Mouse (Mus musculus): ENCODE data around the gene Rad51d. TPM values are rescaled to one million over a fixed set of nuclear protein-coding genes. Genes with fewer than 3 reads are reported as not detected.

The Rad51d gene
- polyA plus RNA-seq, 1 experiment = 16.4 TPM

DNA sequence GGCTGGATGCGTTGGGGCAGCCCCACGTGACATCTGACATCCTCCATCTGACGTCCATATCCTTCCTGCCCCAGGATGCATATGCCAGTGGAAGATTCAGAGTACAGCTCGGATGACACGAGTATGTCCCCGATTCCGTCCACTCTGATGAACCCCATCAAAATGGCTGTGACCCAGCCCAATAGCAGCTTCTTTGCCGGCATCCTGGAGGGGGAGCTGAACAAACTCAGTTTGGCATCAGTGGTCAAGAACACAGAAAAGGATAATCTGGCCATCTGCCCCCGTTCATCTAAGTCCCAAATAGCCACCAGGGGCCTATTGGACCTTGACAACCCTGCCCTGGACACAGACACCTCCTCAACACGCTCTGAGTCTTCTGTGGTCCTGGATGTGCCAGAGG lies 7.1 kb upstream of the Rad51d start:
- no peak overlapping the region for H3K4me3 ChIP-seq (ENCODE audit: insufficient read depth, low read length)
- no peak for TF ChIP-seq CTCF (IDR thresholded peaks at IDR 0.05; ENCODE audit: low read depth, low read length)
- TF ChIP-seq POLR2A (IDR thresholded peaks at IDR 0.05; ENCODE audit: borderline replicate concordance, low read depth, low read length) = no peak
- no peaks in the 10 kb centered on the region for H3K4me1 ChIP-seq (ENCODE audit: control insufficient read depth, insufficient read depth, low read length)
- no peak overlapping the region for H3K27ac ChIP-seq (ENCODE audit: insufficient read depth, low read depth, low read length)

DNA sequence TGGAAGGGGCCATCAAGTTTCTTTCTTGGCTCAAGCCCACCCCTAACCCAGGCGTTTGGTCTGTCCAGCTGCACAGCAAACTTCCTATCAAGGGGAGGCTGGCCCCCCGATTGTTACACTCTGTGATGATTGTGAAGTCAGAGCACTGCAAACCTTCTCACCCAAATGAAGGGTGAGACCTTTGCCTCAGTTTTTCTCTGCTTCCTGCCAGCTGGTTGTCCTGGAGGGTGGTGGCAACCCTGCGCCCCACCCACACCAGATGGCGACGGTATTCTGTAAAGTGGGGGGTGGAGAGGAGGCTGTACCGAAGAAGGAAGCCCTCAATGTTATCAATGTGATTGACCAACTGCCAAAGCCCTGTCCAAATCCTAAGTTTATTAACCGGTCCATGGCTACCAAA lies 1.5 kb upstream of the Rad51d start, which contains the start of gene Fndc8:
TSS of gene Fndc8 (plus strand) at position 189 of the 400 bp plus-strand sequence.
- Histone ChIP-seq H3K4me1 (ENCODE audit: control insufficient read depth, insufficient read depth, low read length) (no peaks in the 10 kb centered on the region), H3K27ac (ENCODE audit: insufficient read depth, low read depth, low read length) (no peak within 1 kb of the TSS), H3K4me3 (ENCODE audit: insufficient read depth, low read length) (no peak within 1 kb of the TSS)
- TF ChIP-seq CTCF (IDR thresholded peaks at IDR 0.05; ENCODE audit: low read depth, low read length) (no peak), POLR2A (IDR thresholded peaks at IDR 0.05; ENCODE audit: borderline replicate concordance, low read depth, low read length) (no peak)

DNA sequence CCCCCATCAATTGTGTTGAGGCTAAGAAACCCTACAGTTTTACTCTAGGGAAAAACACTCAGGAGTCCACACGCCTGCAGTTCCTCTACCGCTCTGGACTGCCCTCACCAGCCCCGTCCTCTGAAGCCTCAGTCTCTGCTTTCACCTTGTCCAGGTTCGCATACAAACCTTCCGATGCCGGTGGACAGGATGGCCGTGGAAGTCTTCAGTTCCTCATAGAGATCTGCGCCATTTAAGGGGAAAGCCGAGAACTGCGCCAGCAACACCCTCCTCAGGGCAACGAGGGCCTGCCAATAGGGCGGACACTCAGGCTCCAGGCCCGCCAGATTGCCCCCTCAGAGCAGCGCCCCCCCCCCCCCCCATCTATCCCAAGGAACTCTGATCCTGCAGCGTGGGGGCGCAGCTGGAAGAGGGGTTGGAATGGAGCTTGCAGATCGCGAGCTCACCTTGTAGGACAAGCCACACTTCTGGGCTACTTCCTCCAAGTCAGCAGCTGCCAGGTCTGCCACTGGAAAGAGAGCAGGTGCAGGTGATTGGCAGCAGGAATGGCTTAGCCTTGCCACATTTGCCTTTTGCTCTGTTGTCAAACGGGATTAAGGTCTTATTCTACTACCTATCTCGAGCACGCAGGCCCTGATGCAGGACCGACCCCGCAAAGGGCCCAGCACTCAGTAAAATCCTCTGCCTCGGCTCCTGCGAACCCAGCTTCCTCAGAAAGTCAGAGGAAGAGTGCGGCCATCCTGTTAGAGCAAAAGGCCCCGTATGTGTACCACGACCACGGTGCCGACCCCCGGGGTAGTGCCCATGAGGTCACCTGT lies 681 bp downstream of the Rad51d start:
- peak overlapping the region; percentile 89 for H3K4me3 ChIP-seq (ENCODE audit: insufficient read depth, low read length)
- peak overlapping the region; percentile 40 for H3K27ac ChIP-seq (ENCODE audit: insufficient read depth, low read depth, low read length)
- TF ChIP-seq POLR2A (IDR thresholded peaks at IDR 0.05; ENCODE audit: borderline replicate concordance, low read depth, low read length) (no peak), CTCF (IDR thresholded peaks at IDR 0.05; ENCODE audit: low read depth, low read length) (no peak)
- no peaks in the 10 kb centered on the region for H3K4me1 ChIP-seq (ENCODE audit: control insufficient read depth, insufficient read depth, low read length)

DNA sequence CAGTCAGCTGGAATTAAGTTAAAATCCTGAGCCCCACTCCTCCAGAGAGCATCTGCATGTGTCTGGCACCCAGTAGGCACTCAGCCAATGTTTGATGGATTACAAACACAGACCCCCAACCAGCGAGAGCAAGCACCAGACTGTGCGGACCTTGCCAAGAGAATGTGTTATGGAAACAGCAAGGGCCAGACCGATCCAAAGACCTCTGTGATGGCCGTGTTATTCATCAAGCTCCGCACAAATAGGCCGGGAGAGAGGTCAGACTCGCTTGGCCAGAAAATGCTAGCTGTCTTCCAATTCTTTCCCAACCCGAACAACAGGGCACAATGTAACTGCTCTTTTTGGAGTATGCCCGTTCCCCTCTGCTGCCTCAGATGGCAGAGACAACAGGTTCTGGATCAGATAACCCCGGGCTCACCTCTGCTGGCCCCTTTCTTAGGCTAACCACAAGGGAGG lies 1.9 kb downstream of the Rad51d start:
- Histone ChIP-seq H3K4me3 (ENCODE audit: insufficient read depth, low read length) (no peak overlapping the region), H3K27ac (ENCODE audit: insufficient read depth, low read depth, low read length) (no peak overlapping the region), H3K4me1 (ENCODE audit: control insufficient read depth, insufficient read depth, low read length) (no peaks in the 10 kb centered on the region)
- TF ChIP-seq POLR2A (IDR thresholded peaks at IDR 0.05; ENCODE audit: borderline replicate concordance, low read depth, low read length) = no peak
- TF ChIP-seq CTCF (IDR thresholded peaks at IDR 0.05; ENCODE audit: low read depth, low read length) = no peak

DNA sequence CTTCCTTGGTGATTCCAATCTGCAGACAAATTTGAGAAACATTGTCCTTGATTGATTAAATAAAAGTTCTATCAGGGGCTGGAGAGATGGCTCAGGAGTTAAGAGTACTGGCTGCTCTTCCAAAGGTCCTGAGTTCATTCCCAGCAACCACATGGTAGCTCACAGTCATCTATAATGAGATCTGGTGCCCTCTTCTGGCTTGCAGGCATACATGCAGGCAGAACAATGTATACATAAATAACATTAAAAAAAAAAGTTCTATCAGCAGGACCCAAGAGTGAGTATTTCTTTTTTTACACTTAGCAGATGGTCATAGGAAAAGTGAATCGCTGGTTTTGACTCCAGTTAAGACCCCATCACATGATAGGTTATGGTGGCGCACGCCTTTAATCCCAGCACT lies 3.9 kb downstream of the Rad51d start:
- no peaks in the 10 kb centered on the region for H3K4me1 ChIP-seq (ENCODE audit: control insufficient read depth, insufficient read depth, low read length)
- TF ChIP-seq CTCF (IDR thresholded peaks at IDR 0.05; ENCODE audit: low read depth, low read length) (no peak), POLR2A (IDR thresholded peaks at IDR 0.05; ENCODE audit: borderline replicate concordance, low read depth, low read length) (no peak)
- H3K27ac ChIP-seq (ENCODE audit: insufficient read depth, low read depth, low read length) = no peak overlapping the region
- no peak overlapping the region for H3K4me3 ChIP-seq (ENCODE audit: insufficient read depth, low read length)

DNA sequence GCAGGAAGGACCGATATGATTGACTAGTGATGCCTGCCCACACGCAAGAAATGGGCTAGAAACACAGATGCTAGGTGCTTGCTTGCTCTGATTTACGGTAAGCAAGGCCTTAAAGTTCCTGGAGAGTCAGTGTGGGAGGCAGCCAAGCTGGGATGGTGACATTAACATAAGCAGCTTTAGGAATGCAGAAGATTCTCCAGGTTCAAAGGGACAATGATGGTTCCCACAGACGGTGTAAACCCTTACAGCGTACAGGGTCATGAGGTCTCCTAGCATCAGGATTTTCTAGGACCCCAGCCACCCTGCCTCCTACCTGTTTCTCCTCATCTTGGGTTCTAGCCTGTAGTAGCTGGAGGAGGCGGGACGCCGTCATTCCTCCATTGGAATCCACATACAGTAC lies 7.2 kb downstream of the Rad51d start:
- no peak overlapping the region for H3K27ac ChIP-seq (ENCODE audit: insufficient read depth, low read depth, low read length)
- TF ChIP-seq POLR2A (IDR thresholded peaks at IDR 0.05; ENCODE audit: borderline replicate concordance, low read depth, low read length) = no peak
- no peak for TF ChIP-seq CTCF (IDR thresholded peaks at IDR 0.05; ENCODE audit: low read depth, low read length)
- no peak overlapping the region for H3K4me3 ChIP-seq (ENCODE audit: insufficient read depth, low read length)
- no peaks in the 10 kb centered on the region for H3K4me1 ChIP-seq (ENCODE audit: control insufficient read depth, insufficient read depth, low read length)

DNA sequence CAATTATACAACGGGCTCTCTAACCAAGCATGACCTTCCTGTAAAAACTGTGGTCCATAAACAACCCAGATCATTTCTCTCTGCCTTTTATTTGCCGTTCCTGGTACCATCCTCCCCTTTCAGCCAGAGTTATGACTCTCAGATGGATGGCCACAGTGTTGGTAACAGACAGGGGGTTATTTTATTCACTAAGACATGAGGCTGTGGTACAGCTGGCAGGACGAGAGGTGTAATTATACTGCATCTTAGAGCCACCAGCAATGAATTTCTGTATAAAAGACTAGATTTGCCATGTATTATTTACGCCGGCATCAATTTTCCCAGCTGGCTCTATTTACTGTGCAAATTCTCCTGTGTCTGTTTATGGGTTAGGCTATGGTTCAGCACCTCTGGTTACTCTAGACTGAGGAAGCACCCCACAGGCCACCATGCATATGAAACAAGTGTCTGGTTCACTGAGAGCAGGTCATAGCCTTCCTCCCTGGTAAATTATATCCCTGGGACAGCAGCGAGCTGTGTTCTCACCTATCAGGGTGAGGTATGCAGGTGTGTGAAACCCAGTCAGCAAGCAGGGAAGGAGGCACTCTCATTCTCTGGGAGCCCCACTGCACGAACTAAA lies 12.6 kb downstream of the Rad51d start:
- no peaks in the 10 kb centered on the region for H3K4me1 ChIP-seq (ENCODE audit: control insufficient read depth, insufficient read depth, low read length)
- H3K4me3 ChIP-seq (ENCODE audit: insufficient read depth, low read length) = no peak overlapping the region
- H3K27ac ChIP-seq (ENCODE audit: insufficient read depth, low read depth, low read length) = no peak overlapping the region
- TF ChIP-seq POLR2A (IDR thresholded peaks at IDR 0.05; ENCODE audit: borderline replicate concordance, low read depth, low read length) (no peak), CTCF (IDR thresholded peaks at IDR 0.05; ENCODE audit: low read depth, low read length) (no peak)

DNA sequence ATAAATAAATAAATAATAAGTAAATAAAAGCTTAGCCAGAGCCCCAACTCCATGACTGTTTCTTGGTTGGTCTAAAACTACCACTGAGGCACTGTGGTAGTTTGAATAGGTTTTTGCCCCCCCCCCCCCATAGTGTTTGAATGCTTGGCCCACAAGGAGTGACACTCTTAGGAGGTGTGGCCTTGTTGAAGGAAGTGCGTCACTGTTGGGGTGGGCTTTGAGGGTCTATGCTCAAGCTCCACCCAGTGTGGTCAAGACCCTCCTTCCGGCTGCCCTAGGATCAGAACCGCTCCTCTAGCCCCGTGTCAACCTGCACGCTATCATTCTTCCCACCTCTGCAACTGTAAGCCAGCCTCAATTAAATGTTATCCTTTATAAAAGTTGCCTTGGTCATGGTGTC lies 14.8 kb downstream of the Rad51d start:
- Histone ChIP-seq H3K4me3 (ENCODE audit: insufficient read depth, low read length) (no peak overlapping the region), H3K4me1 (ENCODE audit: control insufficient read depth, insufficient read depth, low read length) (no peaks in the 10 kb centered on the region), H3K27ac (ENCODE audit: insufficient read depth, low read depth, low read length) (no peak overlapping the region)
- TF ChIP-seq POLR2A (IDR thresholded peaks at IDR 0.05; ENCODE audit: borderline replicate concordance, low read depth, low read length) (no peak), CTCF (IDR thresholded peaks at IDR 0.05; ENCODE audit: low read depth, low read length) (no peak)

DNA sequence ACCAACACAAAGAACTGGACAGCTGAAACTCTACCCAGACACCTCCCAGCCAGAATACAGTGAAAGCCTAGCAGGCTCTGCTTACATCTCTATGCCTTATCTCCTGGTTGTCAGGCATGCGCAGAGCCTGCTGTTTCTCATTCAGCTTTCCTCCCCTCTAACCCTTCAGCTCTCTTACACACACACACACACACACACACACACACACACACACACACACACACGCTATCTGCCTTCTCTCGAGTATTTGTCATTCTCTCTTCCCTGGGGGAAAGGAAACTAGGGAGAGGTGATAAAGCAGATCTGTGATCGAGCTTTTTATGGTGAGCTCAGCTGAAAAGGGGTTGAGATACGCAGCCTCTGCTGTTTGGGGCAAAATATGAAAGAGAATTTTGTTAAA lies 15.5 kb downstream of the Rad51d start:
- Histone ChIP-seq H3K4me1 (ENCODE audit: control insufficient read depth, insufficient read depth, low read length) (no peaks in the 10 kb centered on the region), H3K4me3 (ENCODE audit: insufficient read depth, low read length) (no peak overlapping the region), H3K27ac (ENCODE audit: insufficient read depth, low read depth, low read length) (no peak overlapping the region)
- TF ChIP-seq CTCF (IDR thresholded peaks at IDR 0.05; ENCODE audit: low read depth, low read length) (no peak), POLR2A (IDR thresholded peaks at IDR 0.05; ENCODE audit: borderline replicate concordance, low read depth, low read length) (no peak)

DNA sequence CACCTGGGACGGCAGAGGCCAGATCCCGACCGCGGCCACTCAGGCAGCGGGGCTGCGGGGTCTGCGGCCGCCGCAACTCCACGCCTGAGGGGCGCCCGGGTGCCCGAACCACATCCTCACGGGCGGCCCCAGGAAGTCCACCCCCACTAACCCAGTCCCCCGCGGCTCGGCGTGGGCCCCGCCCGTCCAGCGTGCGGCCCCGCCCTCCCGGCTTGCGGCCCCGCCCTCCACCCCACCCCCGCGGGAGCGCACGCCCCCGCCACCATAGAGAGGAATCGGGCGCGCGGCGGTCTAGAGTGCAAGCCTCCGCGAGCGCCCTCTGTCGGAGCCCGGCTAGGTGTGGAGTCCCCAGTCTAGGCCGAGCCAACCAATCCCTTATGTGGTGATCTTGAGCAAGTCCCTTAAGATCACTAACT lies 19.4 kb downstream of the Rad51d start, which contains the start of gene Rffl:
TSS of gene Rffl (minus strand) at position 180 of the 416 bp plus-strand sequence.
- Histone ChIP-seq H3K4me1 (ENCODE audit: control insufficient read depth, insufficient read depth, low read length) (peaks cover 20% of the 10 kb centered on the region), H3K27ac (ENCODE audit: insufficient read depth, low read depth, low read length) (peak within 1 kb of the TSS; percentile 90), H3K4me3 (ENCODE audit: insufficient read depth, low read length) (peak within 1 kb of the TSS; percentile 84)
- TF ChIP-seq CTCF (IDR thresholded peaks at IDR 0.05; ENCODE audit: low read depth, low read length) (peak; percentile 38; the same call in 1 of the 2 replicates), POLR2A (IDR thresholded peaks at IDR 0.05; ENCODE audit: borderline replicate concordance, low read depth, low read length) (no peak)

Measured in bone marrow macrophage, adult 2 months (primary cell).